10 mouse cellular contexts compared by ENCODE assay signal in genomic region chr3:95435561-95435960, GRCm38 (mm10). TPM values are rescaled to one million over a fixed set of nuclear protein-coding genes. Genes with fewer than 3 reads are reported as not detected.
DNase-seq lines count a peak whose midpoint lies in the region; ATAC-seq lines count a peak whose summit lies in the region.
"Had no signal": no experiment of that assay in that cellular context is flagged by ENCODE, and none has a peak within 500 bp of the region (broad histone marks: within the 10 kb centered on the region; RNA-seq: fewer than 3 reads in every experiment).

No protein-coding gene starts in this region.

- peak overlapping the region in 1 of 2 experiments; percentile 81; a peak in 2 of 4 replicates for H3K4me3 ChIP-seq in heart, embryonic 14.5 days (ENCODE audit: control insufficient read depth in 1 of 2, insufficient read depth in 1 of 2, low read depth in 1 of 2, low read length in 2 of 2)
- H3K4me3 ChIP-seq in brown adipose tissue, adult 24 weeks (ENCODE audit: insufficient read depth, low read depth, low read length): peak overlapping the region; percentile 38; the same call in 1 of the 2 replicates
- peak overlapping the region; percentile 81 for H3K4me3 ChIP-seq in hindbrain, embryonic 14.5 days (replicated peaks; ENCODE audit: low read length)
- H3K4me3 ChIP-seq in midbrain, embryonic 11.5 days (ENCODE audit: low read depth, low read length): no peak overlapping the region

- no peaks in the 10 kb centered on the region for H3K27me3 ChIP-seq in heart, embryonic 14.5 days (ENCODE audit: control insufficient read depth, insufficient read depth, low read length)
- H3K27me3 ChIP-seq in hindbrain, embryonic 14.5 days (ENCODE audit: control insufficient read depth, insufficient read depth, low read length): no peaks in the 10 kb centered on the region
- H3K27me3 ChIP-seq in midbrain, embryonic 11.5 days (ENCODE audit: control insufficient read depth, insufficient read depth, low read length): no peaks in the 10 kb centered on the region

- H3K36me3 ChIP-seq in heart, embryonic 14.5 days (ENCODE audit: control insufficient read depth, insufficient read depth, low read length): peaks cover 24% of the 10 kb centered on the region
- H3K36me3 ChIP-seq in hindbrain, embryonic 14.5 days (replicated peaks; ENCODE audit: control insufficient read depth, insufficient read depth): peaks cover 19% of the 10 kb centered on the region
- no peaks in the 10 kb centered on the region; the same call in 1 of the 2 replicates for H3K36me3 ChIP-seq in midbrain, embryonic 11.5 days (ENCODE audit: control insufficient read depth, insufficient read depth, low read length)

- no peak for ATAC-seq in heart, embryonic 14.5 days (ENCODE audit: insufficient number of reproducible peaks, insufficient read depth, low FRiP score, low read depth)
- no peak for ATAC-seq in hindbrain, embryonic 14.5 days (ENCODE audit: low FRiP score)
- no peak for ATAC-seq in midbrain, embryonic 11.5 days (ENCODE audit: low FRiP score)

- intact Hi-C loops in heart, postnatal 10 days (cut with DNase I): no loop called here

- peak overlapping the region; percentile 68 for H3K4me2 ChIP-seq in heart, embryonic 14.5 days (ENCODE audit: low read length)
- peak overlapping the region; percentile 72 for H3K4me2 ChIP-seq in hindbrain, embryonic 14.5 days (replicated peaks)
- peak overlapping the region; percentile 68; the same call in 1 of the 2 replicates for H3K4me2 ChIP-seq in midbrain, embryonic 11.5 days

- no peaks in the 10 kb centered on the region for H3K9me3 ChIP-seq in heart, embryonic 14.5 days (ENCODE audit: control insufficient read depth, low read length)
- no peaks in the 10 kb centered on the region for H3K9me3 ChIP-seq in hindbrain, embryonic 14.5 days (ENCODE audit: control insufficient read depth, low read length)
- no peaks in the 10 kb centered on the region for H3K9me3 ChIP-seq in midbrain, embryonic 11.5 days (ENCODE audit: control insufficient read depth, low read length)

- DNase-seq in heart, postnatal 10 days: no peak
- no peak for DNase-seq in hindbrain, embryonic 14.5 days (ENCODE audit: low spot score)
- no peak for DNase-seq in midbrain, embryonic 11.5 days (ENCODE audit: low spot score, missing footprints)
- DNase-seq in adrenal gland, adult 18-20 months (ENCODE audit: low spot score in 2 of 2): no peak
- DNase-seq in right cerebral cortex, postnatal 14 days: no peak
- no peak for DNase-seq in layer of hippocampus, adult 8-10 months (ENCODE audit: low spot score in 2 of 2)
- DNase-seq: gastrocnemius, postnatal 14 days had no signal

- no peak overlapping the region for H3K27ac ChIP-seq in heart, embryonic 14.5 days (replicated peaks in 1 of 2; ENCODE audit: control insufficient read depth in 1 of 2, insufficient read depth in 1 of 2, low read depth in 2 of 2, low read length in 2 of 2)
- H3K27ac ChIP-seq in brown adipose tissue, adult 24 weeks (replicated peaks; ENCODE audit: low read depth, low read length): no peak overlapping the region
- no peak overlapping the region for H3K27ac ChIP-seq in hindbrain, embryonic 14.5 days
- H3K27ac ChIP-seq in midbrain, embryonic 11.5 days (ENCODE audit: low read depth, low read length): no peak overlapping the region

- H3K9ac ChIP-seq in heart, embryonic 14.5 days (ENCODE audit: low read length): no peak overlapping the region
- H3K9ac ChIP-seq in hindbrain, embryonic 14.5 days: peak overlapping the region; percentile 78
- H3K9ac ChIP-seq in midbrain, embryonic 11.5 days (ENCODE audit: low read length): no peak overlapping the region

- H3K4me1 ChIP-seq in heart, embryonic 14.5 days (ENCODE audit: control insufficient read depth in 2 of 2, insufficient read depth in 2 of 2, low read length in 2 of 2): peaks cover 2 to 3% of the 10 kb centered on the region in 2 experiments; a peak in 1 of 4 replicates
- H3K4me1 ChIP-seq in brown adipose tissue, adult 24 weeks (ENCODE audit: control insufficient read depth, insufficient read depth, insufficient read length, low read length): peaks cover 10% of the 10 kb centered on the region
- peaks cover 13% of the 10 kb centered on the region for H3K4me1 ChIP-seq in hindbrain, embryonic 14.5 days (replicated peaks; ENCODE audit: control insufficient read depth, insufficient read depth, low read length)
- peaks cover 6% of the 10 kb centered on the region for H3K4me1 ChIP-seq in midbrain, embryonic 11.5 days (ENCODE audit: control insufficient read depth, insufficient read depth, low read length)

- 77% methylated on average over 1 of the region's 1 CpGs for WGBS in heart, embryonic 14.5 days
- 49% methylated on average over 1 of the region's 1 CpGs for WGBS in hindbrain, embryonic 14.5 days
- WGBS in midbrain, embryonic 11.5 days: 82% methylated on average over 1 of the region's 1 CpGs

RNA-seq across cellular contexts. Expression of gene Arnt, which starts 1.4 kb away (rescaled TPM):
- polyA plus RNA-seq in heart, embryonic 14.5 days (2014; fragmentation: Nextera tagmentation; extraction: Ambion mirVana): 27.5 and 28.5 TPM in 2 replicates
- 10 to 100 TPM; 53.0 to 56.1 TPM for total RNA-seq in heart, postnatal 10 days (2021)
- 17.2 and 18.4 TPM in 2 replicates for polyA plus RNA-seq in brown adipose tissue, adult 24 weeks (2012; ENCODE audit: insufficient read depth, insufficient read length, missing spikeins)
- 12.3 and 13.3 TPM in 2 replicates for polyA plus RNA-seq in hindbrain, embryonic 14.5 days (2014; fragmentation: Nextera tagmentation; extraction: Ambion mirVana)
- 26.2 and 27.0 TPM in 2 replicates for polyA plus RNA-seq in midbrain, embryonic 11.5 days (2014; fragmentation: Nextera tagmentation; extraction: Ambion mirVana)
- 10 to 100 TPM; 50.1 to 60.5 TPM for total RNA-seq in adrenal gland, adult 18-20 months (2021)
- 10 to 100 TPM; 35.5 to 53.5 (median 44.7) TPM for total RNA-seq in layer of hippocampus, adult 8-10 months (2022)

RNA-seq across cellular contexts. Expression of gene 4930558C23Rik, which starts 32.9 kb away (rescaled TPM):
- polyA plus RNA-seq in heart, embryonic 14.5 days (2014; fragmentation: Nextera tagmentation; extraction: Ambion mirVana): not detected in 2 replicates
- not detected for total RNA-seq in heart, postnatal 10 days (2021)
- polyA plus RNA-seq in brown adipose tissue, adult 24 weeks (2012; ENCODE audit: insufficient read depth, insufficient read length, missing spikeins): not detected in 2 replicates
- not detected in 2 replicates for polyA plus RNA-seq in hindbrain, embryonic 14.5 days (2014; fragmentation: Nextera tagmentation; extraction: Ambion mirVana)
- not detected in 2 replicates for polyA plus RNA-seq in midbrain, embryonic 11.5 days (2014; fragmentation: Nextera tagmentation; extraction: Ambion mirVana)
- total RNA-seq in adrenal gland, adult 18-20 months (2021): not detected
- total RNA-seq in layer of hippocampus, adult 8-10 months (2022): not detected
- total RNA-seq: gastrocnemius, postnatal 14 days; left cerebral cortex, postnatal 10 days had no signal
